Mouse (Mus musculus): ENCODE data around the gene Sumf1. TPM values are rescaled to one million over a fixed set of nuclear protein-coding genes. Genes with fewer than 3 reads are reported as not detected.

The Sumf1 gene
- total RNA-seq, 2 experiments from 2014 or later = 12.8 to 21.8 TPM

DNA sequence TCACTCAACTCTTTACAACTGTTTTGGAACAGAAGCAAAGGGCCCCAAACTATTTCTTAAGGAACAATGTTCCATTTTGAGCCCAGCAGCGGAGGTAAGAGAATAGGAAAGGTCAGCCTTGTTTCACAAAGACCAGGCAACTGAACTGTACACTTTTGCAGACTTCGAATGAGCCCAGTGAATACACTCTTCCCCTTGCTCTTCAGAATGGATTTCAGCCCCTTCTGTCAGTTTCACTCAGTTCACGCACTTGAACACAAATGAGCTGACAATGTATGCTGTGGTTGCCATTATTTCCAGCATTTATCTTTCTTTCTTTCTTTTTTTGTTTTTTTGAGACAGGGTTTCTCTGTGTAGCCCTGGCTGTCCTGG, 86.5 kb downstream of the Sumf1 start:
- no peak for ATAC-seq (replicated peaks; ENCODE audit: poor library complexity)

DNA sequence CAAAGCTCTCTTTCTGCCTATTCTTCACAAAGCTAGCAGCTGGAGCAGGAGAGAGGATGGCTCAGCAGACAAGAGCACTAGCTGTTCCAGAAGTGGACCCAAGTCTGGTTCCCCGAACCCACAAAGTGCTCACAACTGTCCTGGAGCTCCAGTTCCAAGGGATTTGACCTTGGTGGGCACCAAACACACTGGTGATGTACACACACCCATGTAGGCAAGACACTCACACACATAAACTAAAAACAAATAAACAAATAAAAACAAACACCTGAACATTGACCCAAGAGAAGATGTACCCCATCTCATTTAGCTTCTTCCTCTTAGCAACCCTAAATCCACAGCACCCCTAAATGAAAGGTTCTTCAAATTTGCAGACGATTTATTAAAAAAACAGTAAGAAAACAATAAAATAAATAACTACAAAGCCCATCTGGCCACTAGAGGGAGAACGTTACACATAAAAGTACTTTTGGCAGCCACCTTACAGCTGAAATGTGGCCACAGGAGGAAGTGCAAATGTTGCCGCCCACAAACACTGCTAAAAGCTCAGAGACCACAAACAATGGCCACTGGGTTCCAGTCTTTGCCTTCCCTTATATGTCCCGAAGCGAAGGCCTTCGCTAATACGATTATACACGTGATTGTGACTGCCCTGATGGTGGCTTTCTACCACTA, 87.1 kb downstream of the Sumf1 start:
- peak; percentile 100 for ATAC-seq (replicated peaks; ENCODE audit: poor library complexity)

- no peak for ATAC-seq (replicated peaks; ENCODE audit: poor library complexity)
Measured at GRCm38 (mm10) chr6:108095445-108095844, 89.9 kb downstream of the Sumf1 start.

DNA sequence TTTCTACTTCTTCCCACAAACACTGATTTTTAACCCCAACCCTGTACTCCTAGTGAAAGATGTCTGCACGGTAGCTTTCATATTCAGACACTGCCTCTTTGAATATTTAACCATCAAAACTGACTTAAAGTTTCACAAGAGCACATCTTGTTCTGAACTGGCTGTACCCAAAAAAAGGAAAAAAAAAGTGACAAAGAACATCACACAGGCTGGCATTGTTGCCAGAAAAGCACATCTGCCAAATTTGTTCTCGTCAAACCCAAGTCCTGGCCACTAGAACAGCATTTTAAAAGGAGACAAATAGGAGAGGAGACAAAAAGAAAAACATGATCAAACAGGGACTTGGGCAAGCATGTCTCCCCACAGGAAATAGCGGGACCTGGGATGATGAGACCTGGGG, 91.9 kb downstream of the Sumf1 start:
- no peak for ATAC-seq (replicated peaks; ENCODE audit: poor library complexity)

DNA sequence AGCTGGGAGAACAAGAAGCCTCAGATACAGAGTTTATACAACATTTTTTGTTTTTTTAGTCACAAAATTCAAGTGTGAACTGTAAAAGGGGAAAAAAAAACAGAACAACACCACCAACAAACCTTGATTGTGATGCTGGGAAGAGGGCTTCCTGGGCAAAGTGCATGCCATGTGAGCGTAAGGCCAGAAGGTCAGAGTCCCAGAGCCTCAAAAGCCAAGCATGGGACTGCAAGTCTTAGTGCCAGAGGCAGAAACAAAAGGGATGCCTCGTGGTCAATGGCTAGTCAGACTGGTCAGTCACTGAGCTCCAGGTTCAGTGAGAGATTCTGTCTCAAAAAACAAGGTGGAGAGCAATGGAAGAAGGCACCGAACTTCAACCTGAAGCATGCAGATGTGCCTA, 92.7 kb downstream of the Sumf1 start:
- ATAC-seq (replicated peaks; ENCODE audit: poor library complexity) = no peak

- no peak for ATAC-seq (replicated peaks; ENCODE audit: poor library complexity)
Measured at GRCm38 (mm10) chr6:108091296-108091695, 94.1 kb downstream of the Sumf1 start.

- ATAC-seq (replicated peaks; ENCODE audit: poor library complexity) = no peak
Measured at GRCm38 (mm10) chr6:108075857-108076256, 109.5 kb downstream of the Sumf1 start.

DNA sequence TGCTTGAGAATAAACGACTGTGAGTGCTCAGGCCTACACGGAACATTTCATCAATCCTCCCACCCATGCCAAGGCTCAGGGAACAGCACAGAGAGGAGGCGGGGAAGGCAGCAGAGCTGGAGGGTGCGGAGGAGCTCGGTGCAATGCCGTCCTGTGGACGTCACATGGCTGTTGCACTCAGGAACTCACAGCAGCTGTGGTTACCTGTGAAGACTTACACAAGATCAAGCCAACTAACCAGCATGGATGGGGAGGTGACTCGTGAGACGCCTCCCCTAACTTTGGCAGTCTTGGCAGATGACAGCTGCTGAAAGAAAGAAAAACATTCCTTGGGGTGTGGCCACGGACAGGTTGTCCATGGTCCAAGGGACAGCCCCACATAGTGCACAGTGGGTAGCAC, 110.8 kb downstream of the Sumf1 start:
- no peak for ATAC-seq (replicated peaks; ENCODE audit: poor library complexity)

- no peak for ATAC-seq (replicated peaks; ENCODE audit: poor library complexity)
Measured at GRCm38 (mm10) chr6:108073931-108074330, 111.5 kb downstream of the Sumf1 start.

GRCm38 (mm10) chr6:108073071-108073470, 112.3 kb downstream of the Sumf1 start:
- no peak for ATAC-seq (replicated peaks; ENCODE audit: poor library complexity)

DNA sequence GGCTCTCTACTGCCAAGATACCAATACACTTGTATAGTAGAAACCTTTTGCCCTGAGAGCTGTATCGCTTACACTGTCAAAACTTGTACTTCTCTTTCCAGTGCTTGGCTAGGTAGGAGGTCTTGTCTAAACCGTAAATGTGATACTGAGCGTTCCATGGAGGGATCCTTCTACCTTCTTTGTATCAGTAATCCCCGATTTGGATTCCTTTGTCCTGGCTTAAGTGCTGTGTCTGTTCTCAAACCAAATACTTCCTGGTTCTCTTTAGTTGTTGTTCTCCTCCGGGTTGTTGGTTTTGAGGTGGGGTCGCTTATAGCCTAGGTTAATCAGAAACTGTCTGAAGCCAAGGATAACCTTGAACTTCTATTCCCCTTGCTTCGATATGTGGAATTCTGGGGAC, 114.4 kb downstream of the Sumf1 start:
- ATAC-seq (replicated peaks; ENCODE audit: poor library complexity) = no peak

- ATAC-seq (replicated peaks; ENCODE audit: poor library complexity) = peak; percentile 71
Measured at GRCm38 (mm10) chr6:108065583-108065982, 119.8 kb downstream of the Sumf1 start.

GRCm38 (mm10) chr6:108064918-108065526, 120.4 kb downstream of the Sumf1 start, which contains the start of gene Setmar:
Gene Setmar (plus strand): TSS chr6:108065045.
- ATAC-seq (replicated peaks; ENCODE audit: poor library complexity) = peak; percentile 93

- no peak for ATAC-seq (replicated peaks; ENCODE audit: poor library complexity)
Measured at GRCm38 (mm10) chr6:108061121-108061520, 124.3 kb downstream of the Sumf1 start.

DNA sequence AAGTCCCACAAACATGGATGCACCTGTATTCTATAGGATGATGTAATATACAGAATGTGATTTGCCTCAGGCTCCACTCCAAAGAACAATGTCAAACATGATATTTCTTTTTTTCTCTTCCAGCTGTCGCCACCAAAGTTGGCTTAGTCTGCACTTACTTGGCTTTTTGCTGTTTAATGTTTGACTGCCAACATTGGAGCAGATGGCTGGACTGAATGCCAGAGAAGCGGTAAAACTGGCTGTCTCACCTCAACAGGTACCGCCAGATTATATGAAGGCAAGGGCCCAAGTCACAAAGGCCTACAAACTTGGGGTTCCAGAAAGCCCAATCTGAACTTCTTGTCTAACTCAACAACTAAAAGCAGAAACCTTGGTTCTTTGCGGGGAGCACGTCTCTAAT, 127.3 kb downstream of the Sumf1 start:
- no peak for ATAC-seq (replicated peaks; ENCODE audit: poor library complexity)

GRCm38 (mm10) chr6:108057353-108057752, 128.0 kb downstream of the Sumf1 start:
- ATAC-seq (replicated peaks; ENCODE audit: poor library complexity) = no peak

Other genes with a start within 250 kb of the Sumf1 start
- 7.2 and 8.7 TPM in 2 replicates for gene Setmar, start 120.5 kb downstream of the Sumf1 start, total RNA-seq (2015)
- gene Setmar, start 120.5 kb downstream of the Sumf1 start, total RNA-seq (2017) = 2.5 and 2.6 TPM in 2 replicates
- 36.5 and 40.4 TPM in 2 replicates for gene Itpr1, start 27.5 kb upstream of the Sumf1 start, total RNA-seq (2015)
- gene Itpr1, start 27.5 kb upstream of the Sumf1 start, total RNA-seq (2017) = 76.6 and 90.4 TPM in 2 replicates